Mouse (Mus musculus) heart, embryonic 13.5 days (tissue): Measurements from ENCODE around the gene Apba1. TPM values are rescaled to one million over a fixed set of nuclear protein-coding genes. Genes with fewer than 3 reads are reported as not detected.
A peak's percentile ranks its signal among the peaks of the same experiment; 100 is the strongest.

Source experiments
- ATAC-seq: fragments of 200-750 bp; cut with Nextera tagmentation; 2 replicates; pipeline ENCODE4 v1.8.0; 2017; ENCODE audit warnings: moderate TSS enrichment; ENCODE audit not compliant: insufficient number of reproducible peaks, low FRiP score, low TSS enrichment; ENCODE audit errors: extremely low read depth
- H3K27ac ChIP-seq: fragments of 300-500 bp; sonication (generic); replicated peaks from 2 replicates; pipeline ENCODE4 v1.5.1; 2015; ENCODE audit warnings: moderate library complexity, mild to moderate bottlenecking, inconsistent platforms
- H3K27me3 ChIP-seq: fragments of 300-500 bp; sonication (generic); replicated peaks from 2 replicates; pipeline ENCODE4 v1.6.1; 2015; ENCODE audit warnings: mild to moderate bottlenecking, inconsistent platforms
- H3K36me3 ChIP-seq: fragments of 300-500 bp; sonication (generic); 2 replicates; pipeline ENCODE4 v1.6.1; 2015; ENCODE audit warnings: mild to moderate bottlenecking, inconsistent platforms
- H3K4me1 ChIP-seq: fragments of 300-500 bp; sonication (generic); 2 replicates; pipeline ENCODE4 v1.6.1; 2015; ENCODE audit warnings: inconsistent platforms
- H3K4me2 ChIP-seq: fragments of 300-500 bp; sonication (generic); 2 replicates; pipeline ENCODE4 v1.6.1; 2015; ENCODE audit warnings: inconsistent platforms, mild to moderate bottlenecking, moderate library complexity
- H3K4me3 ChIP-seq: fragments of 300-500 bp; sonication (generic); 2 replicates; pipeline ENCODE4 v1.5.1; 2015; ENCODE audit warnings: moderate library complexity, mild to moderate bottlenecking, inconsistent platforms
- H3K9ac ChIP-seq: fragments of 300-500 bp; sonication (generic); 2 replicates; pipeline ENCODE4 v1.6.1; 2015; ENCODE audit warnings: inconsistent platforms, mild to moderate bottlenecking, moderate library complexity
- H3K9me3 ChIP-seq: fragments of 300-500 bp; sonication (generic); 2 replicates; pipeline ENCODE4 v1.6.1; 2016; ENCODE audit warnings: inconsistent platforms
- WGBS: fragments of 180-500 bp; shearing (Covaris S2); methylation state at CpG from one replicate; pipeline ENCODE4 v1.1.7; 2015; ENCODE audit warnings: mixed read lengths; 5-methylcytosine and 5-hydroxymethylcytosine counted together
- polyA plus RNA-seq: library from polyadenylated mRNA; unstranded; fragments of >200 nt; fragmentation: Nextera tagmentation; extraction: Ambion mirVana; gene quantifications from 2 replicates; pipeline ENCODE4 v1.2.1, GENCODE M21; 2015

Gene Apba1
- polyA plus RNA-seq, 1 experiment from 2014 or later = 0.33 TPM

GRCm38 (mm10) chr19:23980598-23980997 lies 221.9 kb downstream of the Apba1 start:
- Histone ChIP-seq H3K4me2 (no peak overlapping the region), H3K4me1 (peaks cover 16% of the 10 kb centered on the region), H3K4me3 (no peak overlapping the region), H3K9me3 (no peaks in the 10 kb centered on the region), H3K36me3 (peaks cover 73% of the 10 kb centered on the region), H3K9ac (no peak overlapping the region), H3K27ac (no peak overlapping the region), H3K27me3 (no peaks in the 10 kb centered on the region)
- no peak for ATAC-seq
- 48% methylated on average over 3 of the region's 3 CpGs for WGBS

- Histone ChIP-seq H3K4me1 (peaks cover 31% of the 10 kb centered on the region), H3K27ac (no peak overlapping the region), H3K4me2 (no peak overlapping the region), H3K9me3 (no peaks in the 10 kb centered on the region), H3K4me3 (no peak overlapping the region), H3K27me3 (no peaks in the 10 kb centered on the region), H3K9ac (no peak overlapping the region), H3K36me3 (peaks cover 54% of the 10 kb centered on the region)
- no peak for ATAC-seq
- WGBS = 46% methylated on average over 6 of the region's 6 CpGs
These were observed 225.5 kb downstream of the Apba1 start for GRCm38 (mm10) chr19:23984186-23984585.

GRCm38 (mm10) chr19:23987291-23987690 lies 228.6 kb downstream of the Apba1 start:
- Histone ChIP-seq H3K27me3 (no peaks in the 10 kb centered on the region), H3K27ac (peak overlapping the region; percentile 34)
- WGBS = 25% methylated on average over 2 of the region's 2 CpGs

GRCm38 (mm10) chr19:23988166-23988565 lies 229.5 kb downstream of the Apba1 start:
- H3K36me3 ChIP-seq = peaks cover 33% of the 10 kb centered on the region
- H3K4me3 ChIP-seq = no peak overlapping the region
- H3K9ac ChIP-seq = no peak overlapping the region
- no peak for ATAC-seq
- H3K27me3 ChIP-seq = no peaks in the 10 kb centered on the region
- WGBS = 81% methylated on average over 4 of the region's 4 CpGs
- no peak overlapping the region for H3K4me2 ChIP-seq
- no peaks in the 10 kb centered on the region for H3K9me3 ChIP-seq
- no peak overlapping the region for H3K27ac ChIP-seq
- peaks cover 34% of the 10 kb centered on the region for H3K4me1 ChIP-seq

More at GRCm38 (mm10) chr19:23987291-23987690, 228.6 kb downstream of the Apba1 start:
- H3K4me3 ChIP-seq = no peak overlapping the region
- H3K36me3 ChIP-seq = peaks cover 37% of the 10 kb centered on the region
- H3K4me1 ChIP-seq = peaks cover 37% of the 10 kb centered on the region
- H3K4me2 ChIP-seq = no peak overlapping the region
- no peaks in the 10 kb centered on the region for H3K9me3 ChIP-seq
- no peak for ATAC-seq
- H3K9ac ChIP-seq = no peak overlapping the region

GRCm38 (mm10) chr19:23995766-23996399 lies 237.2 kb downstream of the Apba1 start:
- Histone ChIP-seq H3K27ac (no peak overlapping the region; the same call in 1 of the 2 replicates), H3K4me1 (peaks cover 32% of the 10 kb centered on the region), H3K27me3 (no peaks in the 10 kb centered on the region), H3K9ac (no peak overlapping the region), H3K9me3 (no peaks in the 10 kb centered on the region), H3K4me2 (no peak overlapping the region), H3K36me3 (peaks cover 9% of the 10 kb centered on the region), H3K4me3 (no peak overlapping the region)
- 62% methylated on average over 10 of the region's 10 CpGs for WGBS
- ATAC-seq = no peak

Other genes starting within 250 kb of the Apba1 start
- gene 1700028P14Rik, start 106.1 kb upstream of the Apba1 start, polyA plus RNA-seq = not detected in 2 replicates
- 3.9 and 4.1 TPM in 2 replicates for gene Ptar1, start 71.5 kb upstream of the Apba1 start, polyA plus RNA-seq